Mouse (Mus musculus): ENCODE measurements around the gene Tacr2. TPM values are rescaled to one million over a fixed set of nuclear protein-coding genes. Genes with fewer than 3 reads are reported as not detected.

Tacr2 gene
- polyA plus RNA-seq, 1 experiment from 2014 or later: not detected

GRCm38 (mm10) chr10:62222777-62223176, 29.5 kb upstream of the Tacr2 start:
- no peaks in the 10 kb centered on the region for H3K9me3 ChIP-seq (replicated peaks)
- ATAC-seq (ENCODE audit: low FRiP score): no peak
- WGBS: 87% methylated on average over 17 of the region's 17 CpGs
- H3K4me1 ChIP-seq: no peaks in the 10 kb centered on the region
- H3K9ac ChIP-seq: no peak overlapping the region
- no peak overlapping the region for H3K27ac ChIP-seq
- H3K4me2 ChIP-seq (replicated peaks): no peak overlapping the region
- H3K27me3 ChIP-seq: no peaks in the 10 kb centered on the region
- H3K36me3 ChIP-seq: no peaks in the 10 kb centered on the region
- H3K4me3 ChIP-seq: no peak overlapping the region

- no peaks in the 10 kb centered on the region for H3K36me3 ChIP-seq
- H3K4me3 ChIP-seq: no peak overlapping the region
- H3K9me3 ChIP-seq (replicated peaks): no peaks in the 10 kb centered on the region
- peaks cover 3% of the 10 kb centered on the region; the same call in 1 of the 2 replicates for H3K27me3 ChIP-seq
- ATAC-seq (ENCODE audit: low FRiP score): no peak
- H3K4me1 ChIP-seq: no peaks in the 10 kb centered on the region
- H3K4me2 ChIP-seq (replicated peaks): no peak overlapping the region
- H3K27ac ChIP-seq: no peak overlapping the region
- no peak overlapping the region for H3K9ac ChIP-seq
- 72% methylated on average over 6 of the region's 6 CpGs for WGBS
Measured at GRCm38 (mm10) chr10:62224231-62224630, 28.0 kb upstream of the Tacr2 start.

DNA sequence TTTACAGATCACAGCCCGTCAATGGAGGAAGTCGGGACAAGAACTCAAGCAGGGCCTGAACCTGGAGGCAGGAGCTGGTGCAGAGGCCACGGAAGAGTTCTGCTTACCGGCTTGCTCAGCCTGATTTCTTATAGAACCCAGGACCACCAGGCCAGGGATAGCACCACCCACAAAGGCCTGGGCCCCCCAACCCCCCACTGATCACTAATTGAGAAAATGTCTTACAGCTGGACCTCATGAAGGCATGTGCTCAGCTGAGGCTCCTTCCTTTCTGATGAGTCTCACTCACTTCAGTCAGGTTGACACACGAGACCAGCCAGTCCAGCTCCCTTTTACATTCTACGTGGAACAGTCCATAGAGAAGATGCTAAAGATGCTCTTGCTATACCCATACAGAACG, 26.4 kb upstream of the Tacr2 start:
- 67% methylated on average over 7 of the region's 7 CpGs for WGBS
- H3K27ac ChIP-seq: no peak overlapping the region
- ATAC-seq (ENCODE audit: low FRiP score): no peak
- H3K9ac ChIP-seq: no peak overlapping the region
- H3K9me3 ChIP-seq (replicated peaks): no peaks in the 10 kb centered on the region
- no peaks in the 10 kb centered on the region for H3K36me3 ChIP-seq
- peaks cover 7% of the 10 kb centered on the region for H3K27me3 ChIP-seq
- H3K4me3 ChIP-seq: no peak overlapping the region
- H3K4me2 ChIP-seq (replicated peaks): no peak overlapping the region
- H3K4me1 ChIP-seq: peaks cover 6% of the 10 kb centered on the region; the same call in 1 of the 2 replicates

- H3K4me3 ChIP-seq: no peak overlapping the region
- no peak overlapping the region for H3K27ac ChIP-seq
- peaks cover 12% of the 10 kb centered on the region for H3K27me3 ChIP-seq
- H3K4me1 ChIP-seq: peaks cover 6% of the 10 kb centered on the region; the same call in 1 of the 2 replicates
- no peak overlapping the region for H3K4me2 ChIP-seq (replicated peaks)
- H3K9me3 ChIP-seq (replicated peaks): no peaks in the 10 kb centered on the region
- no peak overlapping the region for H3K9ac ChIP-seq
- H3K36me3 ChIP-seq: no peaks in the 10 kb centered on the region
- 70% methylated on average over 6 of the region's 6 CpGs for WGBS
- no peak for ATAC-seq (ENCODE audit: low FRiP score)
Measured at GRCm38 (mm10) chr10:62228126-62228525, 24.1 kb upstream of the Tacr2 start.

GRCm38 (mm10) chr10:62230708-62231394, 21.4 kb upstream of the Tacr2 start, which contains the start of gene Tspan15:
Tspan15 (minus strand) TSS chr10:62231251.
- H3K27ac ChIP-seq: 0 out of 2 replicates have a peak within 1 kb of the TSS, but pooled peaks have one; percentile 17
- H3K9me3 ChIP-seq (replicated peaks): no peaks in the 10 kb centered on the region
- H3K27me3 ChIP-seq: peaks cover 12% of the 10 kb centered on the region
- H3K9ac ChIP-seq: peak within 1 kb of the TSS; percentile 66
- H3K36me3 ChIP-seq: no peaks in the 10 kb centered on the region
- peaks cover 6% of the 10 kb centered on the region; the same call in 1 of the 2 replicates for H3K4me1 ChIP-seq
- peak within 1 kb of the TSS; percentile 53 for H3K4me3 ChIP-seq
- ATAC-seq (ENCODE audit: low FRiP score): peak; percentile 97
- H3K4me2 ChIP-seq (replicated peaks): peak within 1 kb of the TSS; percentile 89
- WGBS: under 1% methylated on average over 59 of the region's 59 CpGs

GRCm38 (mm10) chr10:62231395-62231732, 20.9 kb upstream of the Tacr2 start:
- Histone ChIP-seq H3K4me3 (peak overlapping the region; percentile 53), H3K4me1 (peaks cover 6% of the 10 kb centered on the region; the same call in 1 of the 2 replicates), H3K36me3 (no peaks in the 10 kb centered on the region), H3K27ac (0 out of 2 replicates have a peak overlapping the region, but pooled peaks have one; percentile 17), H3K4me2 (replicated peaks) (peak overlapping the region; percentile 89), H3K9ac (peak overlapping the region; percentile 18; the same call in 1 of the 2 replicates), H3K27me3 (peaks cover 12% of the 10 kb centered on the region), H3K9me3 (replicated peaks) (no peaks in the 10 kb centered on the region)
- ATAC-seq (ENCODE audit: low FRiP score): no peak
- WGBS: 5% methylated on average over 13 of the region's 13 CpGs

GRCm38 (mm10) chr10:62231811-62232210, 20.4 kb upstream of the Tacr2 start:
- Histone ChIP-seq H3K27me3 (peaks cover 12% of the 10 kb centered on the region), H3K4me2 (replicated peaks) (peak overlapping the region; percentile 89), H3K4me3 (no peak overlapping the region), H3K27ac (no peak overlapping the region), H3K36me3 (no peaks in the 10 kb centered on the region), H3K9me3 (replicated peaks) (no peaks in the 10 kb centered on the region), H3K9ac (no peak overlapping the region), H3K4me1 (peaks cover 6% of the 10 kb centered on the region; the same call in 1 of the 2 replicates)
- no peak for ATAC-seq (ENCODE audit: low FRiP score)
- 72% methylated on average over 3 of the region's 3 CpGs for WGBS

GRCm38 (mm10) chr10:62236165-62236564, 16.1 kb upstream of the Tacr2 start:
- Histone ChIP-seq H3K27ac (no peak overlapping the region), H3K36me3 (no peaks in the 10 kb centered on the region), H3K4me1 (no peaks in the 10 kb centered on the region), H3K27me3 (peaks cover 5% of the 10 kb centered on the region; the same call in 1 of the 2 replicates), H3K4me2 (replicated peaks) (no peak overlapping the region), H3K9ac (no peak overlapping the region), H3K4me3 (no peak overlapping the region), H3K9me3 (replicated peaks) (no peaks in the 10 kb centered on the region)
- no peak for ATAC-seq (ENCODE audit: low FRiP score)
- WGBS: 87% methylated on average over 6 of the region's 6 CpGs

DNA sequence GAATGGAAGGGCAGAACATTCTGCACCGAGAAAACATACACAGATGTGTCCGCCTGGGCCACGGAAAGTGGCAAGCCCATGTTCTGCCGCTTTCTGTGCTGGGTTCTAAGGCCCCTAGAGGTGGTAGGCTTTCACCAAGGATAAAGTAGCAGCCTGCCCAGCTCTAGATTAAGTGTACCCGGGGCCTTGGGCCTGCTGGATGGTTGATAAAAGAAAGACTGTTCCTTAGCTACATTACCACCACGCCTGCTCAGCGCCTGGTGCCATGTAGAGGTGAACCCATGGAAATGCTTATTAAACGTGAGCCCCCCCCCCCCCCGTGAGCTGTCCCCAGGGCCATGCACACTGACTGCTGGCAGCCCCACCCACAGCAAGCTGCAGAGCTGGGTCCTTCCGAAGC, 15.0 kb upstream of the Tacr2 start:
- Histone ChIP-seq H3K36me3 (no peaks in the 10 kb centered on the region), H3K4me2 (replicated peaks) (no peak overlapping the region), H3K27ac (no peak overlapping the region), H3K4me1 (no peaks in the 10 kb centered on the region), H3K9me3 (replicated peaks) (no peaks in the 10 kb centered on the region), H3K9ac (no peak overlapping the region), H3K27me3 (peaks cover 4% of the 10 kb centered on the region; the same call in 1 of the 2 replicates), H3K4me3 (no peak overlapping the region)
- no peak for ATAC-seq (ENCODE audit: low FRiP score)
- 83% methylated on average over 10 of the region's 10 CpGs for WGBS

GRCm38 (mm10) chr10:62238688-62239087, 13.6 kb upstream of the Tacr2 start:
- H3K27ac ChIP-seq: no peak overlapping the region
- no peaks in the 10 kb centered on the region for H3K36me3 ChIP-seq
- WGBS: 95% methylated on average over 3 of the region's 3 CpGs
- H3K27me3 ChIP-seq: no peaks in the 10 kb centered on the region
- no peak overlapping the region for H3K4me2 ChIP-seq (replicated peaks)
- H3K4me3 ChIP-seq: no peak overlapping the region
- no peaks in the 10 kb centered on the region for H3K4me1 ChIP-seq
- H3K9ac ChIP-seq: no peak overlapping the region
- H3K9me3 ChIP-seq (replicated peaks): no peaks in the 10 kb centered on the region
- ATAC-seq (ENCODE audit: low FRiP score): no peak

DNA sequence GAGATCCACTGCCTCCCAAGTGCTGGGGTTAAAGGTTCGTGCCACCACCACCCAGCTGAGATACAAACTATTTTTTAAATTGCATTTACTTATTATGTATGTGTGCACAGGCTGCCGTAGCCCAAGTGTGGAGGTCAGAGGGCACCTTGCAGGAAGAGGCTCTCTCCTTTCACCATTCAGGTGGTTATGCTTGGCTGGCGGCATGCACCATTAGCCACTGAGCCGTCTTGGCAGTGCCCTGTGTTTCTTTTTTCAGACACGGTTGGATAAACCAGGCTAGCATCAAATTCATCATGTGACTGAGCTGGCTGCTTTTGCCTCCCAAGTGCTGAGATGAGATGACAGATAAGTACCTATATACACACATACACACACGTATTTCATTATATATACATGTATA, 13.0 kb upstream of the Tacr2 start:
- Histone ChIP-seq H3K9me3 (replicated peaks) (no peaks in the 10 kb centered on the region), H3K27me3 (no peaks in the 10 kb centered on the region), H3K27ac (no peak overlapping the region), H3K9ac (no peak overlapping the region), H3K4me2 (replicated peaks) (no peak overlapping the region), H3K4me1 (no peaks in the 10 kb centered on the region), H3K4me3 (no peak overlapping the region), H3K36me3 (no peaks in the 10 kb centered on the region)
- 50% methylated on average over 6 of the region's 6 CpGs for WGBS
- ATAC-seq (ENCODE audit: low FRiP score): no peak

DNA sequence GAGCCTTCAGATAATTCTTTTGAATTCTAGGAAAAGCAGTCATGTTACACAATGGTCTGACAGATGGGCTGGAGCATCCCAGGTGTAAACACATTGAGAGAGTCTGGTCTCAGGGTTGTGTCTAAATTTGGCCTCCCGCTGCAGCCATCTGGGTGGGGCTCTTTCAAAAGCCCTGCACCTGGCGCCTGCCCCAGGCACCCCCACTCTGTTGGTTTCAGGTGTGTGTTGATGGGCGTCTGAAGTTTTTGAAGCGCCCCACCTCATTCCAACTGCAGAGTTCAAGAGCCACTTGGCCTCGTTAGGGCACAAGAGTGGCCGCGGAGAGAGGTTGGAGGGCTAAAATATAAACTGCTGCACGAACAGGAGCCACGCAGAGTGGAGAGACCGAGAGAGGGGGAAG, 9.9 kb upstream of the Tacr2 start:
- H3K9me3 ChIP-seq (replicated peaks): no peaks in the 10 kb centered on the region
- no peak for ATAC-seq (ENCODE audit: low FRiP score)
- no peaks in the 10 kb centered on the region for H3K4me1 ChIP-seq
- H3K4me2 ChIP-seq (replicated peaks): no peak overlapping the region
- H3K4me3 ChIP-seq: no peak overlapping the region
- no peak overlapping the region for H3K27ac ChIP-seq
- no peaks in the 10 kb centered on the region for H3K27me3 ChIP-seq
- WGBS: 89% methylated on average over 10 of the region's 10 CpGs
- H3K36me3 ChIP-seq: no peaks in the 10 kb centered on the region
- no peak overlapping the region for H3K9ac ChIP-seq

DNA sequence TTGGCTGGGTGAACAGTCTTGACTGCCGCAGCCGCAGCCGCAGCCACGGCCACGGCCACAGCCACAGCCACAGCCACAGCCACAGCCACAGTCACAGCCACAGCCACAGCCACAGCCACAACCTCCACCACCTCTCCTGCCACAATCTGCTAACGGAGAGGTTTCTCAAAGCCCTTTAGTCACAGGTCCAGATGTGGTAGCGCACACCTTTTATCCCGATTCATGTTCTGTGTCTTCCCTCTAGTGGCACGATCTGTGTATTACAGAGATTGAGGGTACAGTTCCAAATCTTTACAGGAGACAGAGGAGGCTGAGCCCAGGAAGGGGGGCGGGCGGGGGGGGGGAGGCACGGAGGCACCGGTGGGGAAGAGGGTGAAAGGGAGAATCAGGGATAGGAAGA, 9.3 kb upstream of the Tacr2 start:
- 55% methylated on average over 13 of the region's 13 CpGs for WGBS
- ATAC-seq (ENCODE audit: low FRiP score): no peak
- H3K4me1 ChIP-seq: no peaks in the 10 kb centered on the region

More for the DNA sequence above, 9.3 kb upstream of the Tacr2 start:
- Histone ChIP-seq H3K9me3 (replicated peaks) (no peaks in the 10 kb centered on the region), H3K9ac (no peak overlapping the region), H3K4me2 (replicated peaks) (no peak overlapping the region), H3K36me3 (no peaks in the 10 kb centered on the region), H3K27ac (no peak overlapping the region), H3K4me3 (no peak overlapping the region), H3K27me3 (no peaks in the 10 kb centered on the region)

Measured in hindbrain, embryonic 12.5 days (tissue).